Mouse (Mus musculus): ENCODE measurements at regions not wholly inside any gene's neighbourhood (a gene's known extent, or its start where the extent isn't known, plus 50 kb on each side); places are given as distances from the start of the nearest gene placed in this dataset.

DNA sequence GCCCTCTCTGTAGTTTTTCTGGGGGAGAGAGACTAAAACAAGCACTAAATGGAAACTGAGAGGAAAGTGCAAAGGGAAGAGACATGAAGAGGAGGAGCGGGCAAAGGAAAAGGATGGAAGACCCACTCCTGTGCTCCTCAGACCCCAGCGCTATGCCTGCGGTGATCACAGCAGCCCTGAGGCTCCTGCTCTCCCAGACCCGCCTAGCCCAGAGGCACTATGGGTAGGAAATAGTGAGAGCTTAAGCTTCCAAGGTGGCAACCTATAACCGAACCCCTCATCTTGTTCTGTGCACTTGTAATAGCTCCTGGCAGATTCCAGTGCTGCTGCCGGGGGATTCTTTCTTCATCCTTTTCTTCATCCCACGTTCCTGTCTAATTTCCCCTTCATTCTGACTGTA, 112.2 kb upstream of the Oxgr1 start:
- H3K4me1 ChIP-seq (ENCODE audit: control insufficient read depth, insufficient read depth, low read length): peaks cover 13% of the 10 kb centered on the region
- H3K9me3 ChIP-seq (ENCODE audit: control insufficient read depth, low read length): no peaks in the 10 kb centered on the region
- no peaks in the 10 kb centered on the region for H3K27me3 ChIP-seq (ENCODE audit: control insufficient read depth, insufficient read depth, low read length)
- ATAC-seq (ENCODE audit: low FRiP score, low TSS enrichment): no peak
- H3K4me2 ChIP-seq (ENCODE audit: low read length): peak overlapping the region; percentile 7; the same call in 1 of the 2 replicates
- H3K27ac ChIP-seq (replicated peaks; ENCODE audit: low read depth, low read length): no peak overlapping the region
- no peak for DNase-seq
- WGBS: 29% methylated on average over 7 of the region's 7 CpGs
- H3K36me3 ChIP-seq (ENCODE audit: control insufficient read depth, insufficient read depth, low read length): no peaks in the 10 kb centered on the region
- H3K9ac ChIP-seq (replicated peaks; ENCODE audit: low read length): no peak overlapping the region
- H3K4me3 ChIP-seq (replicated peaks; ENCODE audit: low read depth, low read length): no peak overlapping the region

DNA sequence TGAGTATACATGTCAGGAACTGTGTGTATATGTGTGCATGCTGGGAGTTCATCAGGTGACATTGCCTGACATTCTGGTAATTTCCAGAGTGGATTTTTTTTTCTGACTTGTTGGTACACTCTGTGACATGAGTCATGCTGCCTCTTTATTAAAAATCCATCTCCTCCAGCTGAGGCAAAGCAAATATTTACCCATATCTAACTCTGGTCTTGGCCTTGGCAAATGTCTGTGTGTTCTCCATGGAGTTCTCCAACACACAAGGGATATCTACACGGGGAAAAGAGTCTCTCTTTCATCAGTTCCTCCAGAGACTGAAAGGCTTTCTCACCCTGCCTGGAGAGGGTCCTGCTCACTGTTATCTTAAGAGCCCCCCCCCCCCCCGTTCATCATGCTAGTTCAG, 111.3 kb upstream of the Mbnl2 start:
- H3K4me3 ChIP-seq (replicated peaks; ENCODE audit: low read depth, low read length): no peak overlapping the region
- 76% methylated on average over 2 of the region's 2 CpGs for WGBS
- H3K27me3 ChIP-seq (ENCODE audit: control insufficient read depth, insufficient read depth, low read length): no peaks in the 10 kb centered on the region
- H3K27ac ChIP-seq (replicated peaks; ENCODE audit: low read depth, low read length): no peak overlapping the region
- ATAC-seq (ENCODE audit: low FRiP score, low TSS enrichment): no peak
- no peaks in the 10 kb centered on the region for H3K36me3 ChIP-seq (ENCODE audit: control insufficient read depth, insufficient read depth, low read length)
- no peaks in the 10 kb centered on the region for H3K4me1 ChIP-seq (ENCODE audit: control insufficient read depth, insufficient read depth, low read length)
- no peak for DNase-seq
- no peak overlapping the region for H3K4me2 ChIP-seq (ENCODE audit: low read length)
- H3K9me3 ChIP-seq (ENCODE audit: control insufficient read depth, low read length): no peaks in the 10 kb centered on the region
- no peak overlapping the region for H3K9ac ChIP-seq (replicated peaks; ENCODE audit: low read length)

DNA sequence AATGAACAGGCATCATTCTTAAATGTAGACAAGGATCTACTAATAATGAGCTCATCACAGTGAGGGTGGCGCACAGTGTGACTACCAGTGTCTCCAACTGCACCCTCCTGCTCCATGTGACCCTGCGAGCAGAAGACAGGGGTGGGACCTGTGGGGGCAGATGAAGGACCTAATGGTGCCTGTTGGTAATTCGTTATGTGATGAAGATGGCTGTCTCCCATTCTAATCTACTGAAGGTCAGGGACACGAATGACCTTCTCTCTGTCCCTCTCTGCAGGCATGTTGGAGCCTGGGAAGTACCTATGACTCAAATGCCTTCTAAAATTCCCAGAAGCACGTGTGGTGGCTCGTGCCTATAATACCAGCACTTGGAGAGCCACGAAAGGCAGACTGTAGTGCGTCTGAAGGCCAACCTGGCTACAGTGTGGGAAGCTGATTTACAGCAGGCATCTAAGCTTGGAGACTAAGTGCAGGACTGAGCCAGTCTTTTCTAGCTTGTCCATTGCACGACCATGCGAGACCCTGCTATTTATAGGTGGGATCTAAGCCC, 109.9 kb upstream of the Mbnl2 start:
- WGBS: 92% methylated on average over 10 of the region's 10 CpGs
- Histone ChIP-seq H3K9me3 (ENCODE audit: control insufficient read depth, low read length) (no peaks in the 10 kb centered on the region), H3K27me3 (ENCODE audit: control insufficient read depth, insufficient read depth, low read length) (no peaks in the 10 kb centered on the region), H3K4me2 (ENCODE audit: low read length) (no peak overlapping the region), H3K27ac (replicated peaks; ENCODE audit: low read depth, low read length) (no peak overlapping the region), H3K4me3 (replicated peaks; ENCODE audit: low read depth, low read length) (no peak overlapping the region), H3K36me3 (ENCODE audit: control insufficient read depth, insufficient read depth, low read length) (no peaks in the 10 kb centered on the region), H3K4me1 (ENCODE audit: control insufficient read depth, insufficient read depth, low read length) (no peaks in the 10 kb centered on the region), H3K9ac (replicated peaks; ENCODE audit: low read length) (no peak overlapping the region)
- ATAC-seq (ENCODE audit: low FRiP score, low TSS enrichment): no peak
- DNase-seq: no peak

DNA sequence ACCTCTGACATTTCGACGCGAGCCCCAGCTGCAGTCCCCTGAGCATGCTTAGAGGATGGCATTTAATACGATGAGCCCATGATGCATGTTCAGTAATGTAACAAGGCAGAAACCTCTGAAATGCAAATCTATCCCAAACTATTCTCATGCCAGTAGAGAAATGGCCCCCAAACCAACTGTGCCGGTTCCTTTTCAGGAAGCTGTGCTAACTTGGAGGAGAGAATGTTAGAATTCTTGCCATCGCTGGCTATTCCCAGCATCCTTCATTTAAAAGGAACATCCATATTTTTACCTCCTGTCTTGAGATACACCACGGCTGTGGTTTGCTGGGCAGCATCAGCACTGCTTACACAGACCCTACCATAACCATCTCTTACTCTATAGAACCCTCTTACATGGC, 104.7 kb upstream of the Mbnl2 start:
- 85% methylated on average over 7 of the region's 7 CpGs for WGBS
- H3K9ac ChIP-seq (replicated peaks; ENCODE audit: low read length): no peak overlapping the region
- no peaks in the 10 kb centered on the region for H3K4me1 ChIP-seq (ENCODE audit: control insufficient read depth, insufficient read depth, low read length)
- H3K36me3 ChIP-seq (ENCODE audit: control insufficient read depth, insufficient read depth, low read length): no peaks in the 10 kb centered on the region
- DNase-seq (no peak), ATAC-seq (ENCODE audit: low FRiP score, low TSS enrichment) (no peak)
- H3K9me3 ChIP-seq (ENCODE audit: control insufficient read depth, low read length): no peaks in the 10 kb centered on the region
- no peaks in the 10 kb centered on the region for H3K27me3 ChIP-seq (ENCODE audit: control insufficient read depth, insufficient read depth, low read length)
- H3K27ac ChIP-seq (replicated peaks; ENCODE audit: low read depth, low read length): no peak overlapping the region
- no peak overlapping the region for H3K4me2 ChIP-seq (ENCODE audit: low read length)
- H3K4me3 ChIP-seq (replicated peaks; ENCODE audit: low read depth, low read length): no peak overlapping the region

DNA sequence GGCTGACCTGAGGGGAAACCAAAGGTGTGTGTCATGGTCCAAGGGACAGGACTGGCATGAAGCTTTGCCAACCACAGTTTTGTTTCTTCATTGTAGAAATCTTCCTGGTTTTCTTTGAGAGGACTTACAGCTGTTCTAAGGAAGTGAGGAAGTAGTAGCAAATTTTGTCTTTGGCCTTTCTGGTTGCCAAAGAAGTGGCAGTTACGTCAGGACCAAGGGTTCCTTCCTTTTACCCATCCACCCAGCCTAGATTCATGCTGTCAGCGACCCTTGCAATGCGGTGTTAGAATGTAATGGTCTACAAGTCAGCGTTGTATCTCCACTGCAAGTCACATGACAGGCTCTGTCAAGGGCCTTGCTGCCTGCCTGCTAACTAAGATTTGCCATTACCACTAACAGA, 103.4 kb upstream of the Mbnl2 start:
- no peak for DNase-seq

DNA sequence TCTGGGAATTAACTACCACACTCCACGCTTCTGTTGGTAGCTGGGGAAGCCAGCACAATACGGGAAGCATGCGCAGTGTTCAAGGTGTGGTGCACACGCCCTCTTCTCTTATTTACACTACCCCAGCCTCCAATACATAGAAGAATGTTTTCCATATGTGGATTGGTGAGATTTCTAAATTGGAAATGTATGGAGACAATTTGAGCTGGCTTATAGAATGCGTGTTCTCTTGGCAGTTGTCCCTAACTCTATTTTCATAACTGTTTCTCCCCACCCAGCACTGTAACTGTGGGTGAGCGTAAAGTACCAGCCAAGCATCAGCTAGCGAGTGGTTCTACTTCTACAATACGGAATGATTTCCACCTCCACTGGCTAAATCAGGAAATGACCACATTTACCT, 102.6 kb upstream of the Mbnl2 start:
- WGBS: 89% methylated on average over 8 of the region's 8 CpGs
- H3K27ac ChIP-seq (replicated peaks; ENCODE audit: low read depth, low read length): no peak overlapping the region
- no peaks in the 10 kb centered on the region for H3K4me1 ChIP-seq (ENCODE audit: control insufficient read depth, insufficient read depth, low read length)
- H3K9ac ChIP-seq (replicated peaks; ENCODE audit: low read length): no peak overlapping the region
- H3K4me2 ChIP-seq (ENCODE audit: low read length): no peak overlapping the region
- no peaks in the 10 kb centered on the region for H3K36me3 ChIP-seq (ENCODE audit: control insufficient read depth, insufficient read depth, low read length)
- H3K27me3 ChIP-seq (ENCODE audit: control insufficient read depth, insufficient read depth, low read length): no peaks in the 10 kb centered on the region
- no peak for ATAC-seq (ENCODE audit: low FRiP score, low TSS enrichment)
- no peaks in the 10 kb centered on the region for H3K9me3 ChIP-seq (ENCODE audit: control insufficient read depth, low read length)
- no peak overlapping the region for H3K4me3 ChIP-seq (replicated peaks; ENCODE audit: low read depth, low read length)
- DNase-seq: no peak

More for the DNA sequence above, 103.4 kb upstream of the Mbnl2 start:
- 91% methylated on average over 4 of the region's 4 CpGs for WGBS
- Histone ChIP-seq H3K4me3 (replicated peaks; ENCODE audit: low read depth, low read length) (no peak overlapping the region), H3K27ac (replicated peaks; ENCODE audit: low read depth, low read length) (no peak overlapping the region), H3K9me3 (ENCODE audit: control insufficient read depth, low read length) (no peaks in the 10 kb centered on the region), H3K9ac (replicated peaks; ENCODE audit: low read length) (no peak overlapping the region), H3K4me1 (ENCODE audit: control insufficient read depth, insufficient read depth, low read length) (no peaks in the 10 kb centered on the region), H3K27me3 (ENCODE audit: control insufficient read depth, insufficient read depth, low read length) (no peaks in the 10 kb centered on the region), H3K4me2 (ENCODE audit: low read length) (no peak overlapping the region), H3K36me3 (ENCODE audit: control insufficient read depth, insufficient read depth, low read length) (no peaks in the 10 kb centered on the region)
- ATAC-seq (ENCODE audit: low FRiP score, low TSS enrichment): no peak

DNA sequence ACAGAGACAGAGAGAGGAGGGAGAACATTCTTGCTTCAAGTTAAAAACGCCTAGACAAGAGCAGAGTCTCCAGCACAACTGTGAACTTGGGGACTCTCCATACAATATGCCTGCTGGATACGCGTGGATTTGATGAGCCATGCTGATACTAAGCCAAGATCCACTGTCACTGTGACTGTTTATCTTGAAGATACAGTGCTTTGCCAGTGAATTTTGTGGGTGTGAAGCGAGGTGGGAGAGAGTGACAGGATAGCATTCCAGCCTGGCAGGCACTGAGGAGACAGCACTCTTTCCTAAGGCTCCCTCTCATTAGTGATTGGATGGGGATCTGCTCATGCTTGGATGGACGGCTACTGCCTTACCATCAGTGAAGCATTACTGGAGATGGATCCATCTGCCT, 100.9 kb upstream of the Mbnl2 start:
- ATAC-seq (ENCODE audit: low FRiP score, low TSS enrichment) (no peak), DNase-seq (no peak)
- no peak overlapping the region for H3K27ac ChIP-seq (replicated peaks; ENCODE audit: low read depth, low read length)
- H3K9me3 ChIP-seq (ENCODE audit: control insufficient read depth, low read length): no peaks in the 10 kb centered on the region
- no peaks in the 10 kb centered on the region for H3K27me3 ChIP-seq (ENCODE audit: control insufficient read depth, insufficient read depth, low read length)
- H3K4me3 ChIP-seq (replicated peaks; ENCODE audit: low read depth, low read length): no peak overlapping the region
- WGBS: 86% methylated on average over 5 of the region's 5 CpGs
- no peak overlapping the region for H3K9ac ChIP-seq (replicated peaks; ENCODE audit: low read length)
- no peaks in the 10 kb centered on the region for H3K4me1 ChIP-seq (ENCODE audit: control insufficient read depth, insufficient read depth, low read length)
- no peaks in the 10 kb centered on the region for H3K36me3 ChIP-seq (ENCODE audit: control insufficient read depth, insufficient read depth, low read length)
- no peak overlapping the region for H3K4me2 ChIP-seq (ENCODE audit: low read length)

DNA sequence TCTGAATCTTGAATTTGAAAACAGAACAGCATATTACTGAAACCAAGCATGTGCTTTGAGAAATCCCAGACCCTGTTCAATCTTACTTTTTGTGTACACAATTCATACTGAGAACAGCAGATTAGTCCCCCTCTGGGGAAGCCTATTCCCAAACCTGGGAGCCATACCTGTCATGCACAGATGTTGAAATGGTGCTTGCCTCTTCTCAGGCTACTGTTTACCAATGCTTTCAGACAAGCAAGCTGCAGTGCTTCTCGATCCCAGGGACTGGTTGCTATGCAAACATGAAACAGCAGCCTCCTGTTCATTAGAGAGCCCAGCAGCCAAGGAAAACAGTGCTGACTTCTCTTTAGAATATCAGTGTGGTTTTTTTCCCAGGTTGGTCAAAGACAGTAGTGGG, 80.3 kb upstream of the Mbnl2 start:
- Histone ChIP-seq H3K4me2 (ENCODE audit: low read length) (no peak overlapping the region), H3K9me3 (ENCODE audit: control insufficient read depth, low read length) (no peaks in the 10 kb centered on the region), H3K4me1 (ENCODE audit: control insufficient read depth, insufficient read depth, low read length) (no peaks in the 10 kb centered on the region), H3K9ac (replicated peaks; ENCODE audit: low read length) (no peak overlapping the region), H3K27ac (replicated peaks; ENCODE audit: low read depth, low read length) (no peak overlapping the region), H3K4me3 (replicated peaks; ENCODE audit: low read depth, low read length) (no peak overlapping the region), H3K36me3 (ENCODE audit: control insufficient read depth, insufficient read depth, low read length) (no peaks in the 10 kb centered on the region), H3K27me3 (ENCODE audit: control insufficient read depth, insufficient read depth, low read length) (no peaks in the 10 kb centered on the region)
- DNase-seq: no peak
- no peak for ATAC-seq (ENCODE audit: low FRiP score, low TSS enrichment)
- 51% methylated on average over 1 of the region's 1 CpGs for WGBS

DNA sequence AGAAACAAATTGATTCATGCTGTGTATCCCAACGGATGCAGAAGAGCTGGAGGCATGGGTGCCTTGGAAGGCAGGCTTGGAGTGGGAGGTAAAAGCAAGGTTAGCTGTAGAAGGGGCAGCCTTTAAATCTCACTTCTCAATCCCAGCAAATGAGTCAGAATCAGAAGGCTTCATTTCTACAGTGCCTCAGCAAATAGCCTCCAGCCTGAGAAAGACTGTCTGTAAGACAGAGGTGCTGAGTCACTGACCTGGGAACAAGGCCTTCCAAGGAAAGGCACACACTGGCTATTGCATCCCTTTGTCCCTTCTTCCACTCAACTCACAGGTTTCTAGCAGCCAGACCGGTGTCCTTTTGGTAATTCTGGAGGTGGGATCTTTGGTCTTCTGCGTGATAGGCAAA, 63.7 kb upstream of the Mbnl2 start:
- Histone ChIP-seq H3K36me3 (ENCODE audit: control insufficient read depth, insufficient read depth, low read length) (no peaks in the 10 kb centered on the region), H3K4me2 (ENCODE audit: low read length) (no peak overlapping the region), H3K4me1 (ENCODE audit: control insufficient read depth, insufficient read depth, low read length) (no peaks in the 10 kb centered on the region), H3K9me3 (ENCODE audit: control insufficient read depth, low read length) (no peaks in the 10 kb centered on the region), H3K27ac (replicated peaks; ENCODE audit: low read depth, low read length) (no peak overlapping the region), H3K27me3 (ENCODE audit: control insufficient read depth, insufficient read depth, low read length) (no peaks in the 10 kb centered on the region), H3K9ac (replicated peaks; ENCODE audit: low read length) (no peak overlapping the region), H3K4me3 (replicated peaks; ENCODE audit: low read depth, low read length) (no peak overlapping the region)
- 86% methylated on average over 3 of the region's 3 CpGs for WGBS
- ATAC-seq (ENCODE audit: low FRiP score, low TSS enrichment): no peak
- no peak for DNase-seq

Data from midbrain, embryonic 14.5 days (tissue).